Mouse (Mus musculus) heart, postnatal 4 days (tissue): ENCODE measurements around the gene Hook2. TPM values are rescaled to one million over a fixed set of nuclear protein-coding genes. Genes with fewer than 3 reads are reported as not detected.

Source experiments
- DNase-seq: peaks from one replicate; pipeline ENCODE4 v3.0.0; 2021
- total RNA-seq, 2 experiments: library from RNA; stranded (reverse); gene quantifications; 2 replicates each; pipeline ENCODE4 v1.2.3; 2021

Hook2 gene
- total RNA-seq, 2 experiments from 2014 or later: 2.2 to 2.6 TPM

DNA sequence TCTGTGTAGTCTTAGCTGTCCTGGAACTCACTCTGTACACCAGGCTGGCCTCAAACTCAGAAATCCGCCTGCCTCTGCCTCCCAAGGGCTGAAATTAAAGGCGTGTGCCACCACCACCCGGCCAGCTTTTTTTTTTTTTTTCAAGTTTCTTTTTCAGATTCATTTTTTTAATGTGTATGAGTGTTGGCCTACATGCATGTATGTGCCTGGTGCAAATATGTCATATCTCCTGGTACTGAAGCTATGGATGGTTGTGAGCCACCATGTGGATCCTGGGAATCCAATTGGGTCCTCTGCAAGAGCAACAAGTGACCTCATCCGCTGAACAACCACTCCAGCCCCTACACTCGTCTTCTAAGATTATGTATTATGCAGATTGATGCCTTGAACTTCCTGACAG, 3.0 kb upstream of the Hook2 start:
- no peak for DNase-seq

DNA sequence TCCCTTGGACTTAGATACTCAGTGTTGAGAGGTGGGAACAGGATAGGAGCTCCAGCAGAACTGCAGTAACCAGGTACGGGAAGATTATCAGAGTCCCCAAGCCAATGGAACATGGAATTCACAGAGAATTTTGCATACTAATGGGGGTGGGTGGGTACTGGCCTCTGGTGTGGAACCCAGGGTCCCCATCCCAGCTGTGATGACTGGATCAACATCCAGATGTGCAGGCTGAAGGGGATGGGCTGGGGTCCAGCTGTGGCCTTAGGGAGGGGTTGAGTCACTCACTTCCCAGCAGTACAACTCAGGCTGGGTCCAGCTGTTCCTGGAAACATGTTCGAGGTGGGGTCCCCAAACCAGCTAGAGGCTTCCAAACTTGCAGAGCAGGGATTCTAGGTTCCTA, 2.5 kb upstream of the Hook2 start:
- peak; percentile 65 for DNase-seq

DNA sequence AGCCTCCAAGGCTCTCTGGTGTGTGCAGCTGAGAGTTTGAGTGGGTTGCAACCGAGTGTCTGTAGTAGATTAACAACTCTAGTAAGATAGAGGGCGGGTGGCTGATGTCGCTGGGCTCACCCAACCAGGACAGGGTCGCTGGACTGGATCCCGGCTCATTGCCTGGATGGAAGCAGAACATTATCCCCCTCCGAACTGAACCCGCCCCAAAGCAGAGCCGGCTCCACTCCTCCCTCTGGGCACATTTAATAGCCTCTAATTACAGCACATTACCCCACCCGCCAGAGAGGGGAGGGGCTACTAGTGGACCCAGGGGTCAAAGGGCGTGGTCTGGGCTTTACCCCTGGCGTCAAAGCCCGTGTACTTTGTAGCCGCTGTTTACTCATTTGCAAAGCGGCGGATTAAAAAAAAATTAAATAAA, 1.1 kb upstream of the Hook2 start:
- peak; percentile 57 for DNase-seq

DNA sequence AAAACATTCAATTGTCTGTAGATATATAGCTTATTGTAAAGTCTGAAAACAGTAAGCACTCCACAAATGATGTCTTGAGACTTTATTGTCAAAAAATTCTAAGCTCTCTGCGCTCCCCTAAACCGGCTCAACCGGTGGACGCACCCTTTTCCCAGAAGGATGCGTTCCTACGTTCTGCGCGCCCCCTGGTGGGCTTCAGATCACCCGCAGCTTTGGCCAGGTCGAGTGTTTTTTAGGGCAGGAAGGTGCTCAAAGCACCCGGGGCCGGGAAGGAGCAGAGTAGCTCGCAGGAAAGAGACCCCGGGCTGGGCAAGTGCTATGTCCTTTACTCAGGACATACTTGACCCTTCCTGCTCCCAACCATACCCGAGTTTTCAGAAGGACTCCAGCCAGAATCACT, 593 bp upstream of the Hook2 start:
- peak; percentile 97 for DNase-seq

DNA sequence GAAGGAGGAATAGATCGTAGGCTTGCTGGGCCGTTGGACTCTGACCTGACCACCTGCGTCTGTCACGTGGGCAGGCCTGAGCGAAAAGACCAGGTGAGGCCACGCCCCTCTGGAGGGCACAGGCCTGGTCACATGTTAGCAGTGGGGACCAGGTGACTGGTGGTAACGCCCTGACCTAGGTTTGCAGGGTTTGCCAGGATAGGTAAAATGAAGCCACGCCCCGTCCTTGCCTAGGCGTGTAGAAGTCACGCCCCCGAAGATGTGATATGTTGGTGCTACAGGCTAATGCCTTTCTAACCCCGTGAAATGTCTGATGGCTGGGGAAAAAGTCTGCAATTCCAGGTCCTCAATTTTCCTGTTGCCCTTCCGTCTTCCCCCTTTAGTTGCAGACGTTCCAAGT, 433 bp downstream of the Hook2 start:
- peak; percentile 42 for DNase-seq

DNA sequence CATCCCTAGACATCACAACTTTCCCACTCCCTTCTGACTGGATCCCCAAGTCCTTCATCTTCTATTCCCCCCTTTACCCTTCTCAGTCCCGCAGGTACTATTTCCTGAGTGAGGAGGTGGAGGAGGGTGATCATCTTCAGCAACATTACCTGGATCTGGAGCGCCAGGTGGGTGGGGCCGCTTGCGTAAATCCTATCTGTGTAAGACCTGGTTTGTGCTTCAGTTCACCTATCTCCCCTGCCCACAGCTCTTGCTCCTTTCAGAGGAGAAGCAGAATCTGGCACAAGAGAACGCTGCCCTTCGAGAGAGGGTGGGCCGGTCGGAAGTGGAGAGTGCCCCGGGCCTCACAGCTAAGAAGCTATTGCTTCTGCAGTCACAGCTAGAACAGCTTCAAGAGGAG, 4.0 kb downstream of the Hook2 start:
- no peak for DNase-seq

DNA sequence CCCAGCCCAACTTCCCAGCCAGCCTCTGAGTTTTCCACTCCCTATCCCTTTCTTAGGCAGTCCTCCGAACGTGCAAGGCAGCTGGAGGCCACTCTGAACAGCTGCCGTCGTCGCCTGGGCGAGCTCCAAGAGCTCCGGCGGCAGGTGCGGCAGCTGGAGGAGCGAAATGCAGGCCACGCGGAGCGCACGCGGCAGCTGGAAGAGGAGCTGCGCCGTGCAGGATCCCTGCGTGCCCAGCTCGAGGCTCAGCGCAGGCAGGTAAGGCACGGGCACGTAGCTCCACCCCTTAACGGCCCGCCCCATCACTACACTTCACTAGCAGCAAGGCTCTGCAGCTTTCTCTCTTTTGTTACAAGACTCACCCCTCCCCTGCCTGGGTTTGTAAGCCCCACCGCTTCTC, 5.3 kb downstream of the Hook2 start:
- DNase-seq: no peak

DNA sequence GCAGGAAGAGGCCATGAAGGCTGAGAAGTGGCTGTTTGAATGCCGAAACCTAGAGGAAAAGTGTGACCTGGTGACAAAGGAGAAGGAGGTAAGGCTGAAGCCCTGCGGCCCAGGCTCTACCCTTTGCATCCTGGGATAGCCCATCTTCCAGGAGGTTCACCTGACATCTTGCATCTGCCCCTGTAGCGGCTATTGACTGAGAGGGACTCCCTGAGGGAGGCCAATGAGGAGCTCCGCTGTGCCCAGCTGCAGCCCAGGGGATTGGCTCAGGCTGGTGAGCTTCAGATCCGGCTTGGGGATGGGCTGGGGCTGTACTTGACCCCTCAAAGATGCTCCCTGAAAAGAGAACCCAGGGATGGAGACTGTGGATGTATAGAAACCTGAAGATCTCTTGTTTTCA, 6.6 kb downstream of the Hook2 start:
- DNase-seq: no peak

DNA sequence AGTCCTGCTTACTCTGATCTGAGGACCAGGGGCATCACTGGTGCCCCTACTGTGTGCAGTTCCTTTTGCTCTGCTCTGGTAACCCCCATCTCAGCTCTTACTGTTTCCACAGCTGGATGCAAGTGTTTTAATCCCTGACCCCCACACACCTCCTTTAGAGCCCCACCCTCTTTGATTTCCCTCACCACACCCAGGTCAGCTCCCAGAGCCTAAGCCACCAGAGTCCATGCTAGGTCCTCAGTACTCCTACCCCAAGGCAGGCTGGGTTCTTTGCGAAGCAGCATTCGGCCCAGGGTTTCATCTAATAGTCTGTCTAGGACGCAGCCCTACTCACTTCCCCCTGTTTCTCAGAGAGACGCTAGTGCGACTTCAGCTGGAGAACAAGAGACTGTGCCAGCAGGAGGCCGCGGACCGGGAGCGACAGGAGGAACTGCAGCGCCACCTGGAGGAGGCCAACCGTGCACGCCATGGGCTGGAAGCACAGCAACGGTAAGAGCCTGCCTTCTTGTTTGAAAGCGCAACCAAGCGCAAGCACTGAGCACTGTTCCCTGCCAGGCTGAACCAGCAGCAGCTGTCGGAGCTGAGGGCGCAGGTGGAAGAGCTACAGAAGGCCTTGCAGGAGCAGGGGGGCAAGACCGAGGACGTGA, 7.4 kb downstream of the Hook2 start:
- peak; percentile 94 for DNase-seq

DNA sequence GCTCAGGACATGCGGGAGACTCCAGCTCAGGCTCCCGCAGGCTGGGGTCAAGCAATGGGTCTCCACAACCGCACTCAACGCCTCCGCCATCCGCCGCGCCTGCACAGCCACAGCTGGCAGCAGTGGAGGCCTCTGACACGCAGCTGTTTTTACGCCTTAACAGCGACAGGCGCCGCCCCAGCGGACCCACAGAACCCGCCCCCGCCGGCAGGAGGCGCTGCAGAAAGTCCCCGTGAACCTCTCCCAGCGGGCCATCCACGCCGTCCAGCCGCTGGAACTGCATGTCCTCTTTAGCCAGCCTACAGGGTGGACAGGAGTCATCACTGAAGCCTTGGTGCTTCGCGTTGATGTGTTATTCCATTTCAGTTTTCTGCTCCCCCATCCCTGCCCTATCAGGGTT, 17.3 kb downstream of the Hook2 start:
- DNase-seq: peak; percentile 66

DNA sequence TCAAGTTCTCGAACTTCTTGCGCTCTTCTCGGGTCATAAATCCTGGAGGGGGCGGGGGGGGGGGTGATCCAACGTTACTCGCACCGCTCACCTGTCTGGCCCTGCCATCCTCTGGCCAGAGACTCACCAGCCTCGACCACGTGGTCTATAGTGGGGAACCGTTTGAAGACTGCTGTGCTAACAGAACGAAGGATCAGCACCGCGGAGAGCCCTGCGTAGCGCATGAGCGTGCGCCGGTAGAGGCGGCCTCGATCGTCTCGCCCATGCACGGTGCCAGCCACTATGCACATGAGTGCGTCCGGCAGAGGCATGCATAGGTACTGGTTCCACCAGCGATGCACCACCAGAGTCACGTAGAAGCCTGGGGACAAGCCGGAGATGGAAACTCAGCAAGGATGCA, 20.8 kb downstream of the Hook2 start:
- DNase-seq: no peak

DNA sequence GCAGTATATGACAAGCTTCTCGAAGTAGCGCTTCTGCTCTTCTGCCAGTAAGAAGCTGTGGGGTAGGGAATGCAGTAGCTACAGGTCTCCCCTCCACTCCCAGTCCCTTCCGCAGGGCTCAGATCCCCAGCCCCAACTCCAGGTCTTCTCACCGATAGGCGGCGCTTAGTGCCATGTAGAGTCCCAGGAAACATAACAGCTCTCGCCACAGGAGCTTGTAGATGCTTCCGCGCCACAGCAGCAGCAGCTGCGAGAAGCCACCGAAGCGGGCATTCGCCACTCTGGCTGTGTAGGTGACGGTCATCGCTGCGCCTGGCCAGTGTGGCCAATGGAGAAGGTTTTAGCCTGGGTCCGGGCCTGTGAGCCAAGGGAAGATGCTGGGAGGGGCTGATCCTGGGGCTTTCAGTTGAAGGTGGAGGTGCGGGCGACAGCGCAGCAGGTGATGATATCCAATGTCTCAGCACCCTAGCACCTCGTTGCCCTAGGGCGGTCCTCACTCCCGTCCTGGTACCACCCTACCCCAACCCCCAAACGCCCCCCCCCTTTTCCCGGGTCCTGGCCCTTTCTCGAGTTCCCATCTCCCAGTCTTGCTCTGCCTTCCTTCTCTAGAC, 22.9 kb downstream of the Hook2 start:
- DNase-seq: peak; percentile 75

DNA sequence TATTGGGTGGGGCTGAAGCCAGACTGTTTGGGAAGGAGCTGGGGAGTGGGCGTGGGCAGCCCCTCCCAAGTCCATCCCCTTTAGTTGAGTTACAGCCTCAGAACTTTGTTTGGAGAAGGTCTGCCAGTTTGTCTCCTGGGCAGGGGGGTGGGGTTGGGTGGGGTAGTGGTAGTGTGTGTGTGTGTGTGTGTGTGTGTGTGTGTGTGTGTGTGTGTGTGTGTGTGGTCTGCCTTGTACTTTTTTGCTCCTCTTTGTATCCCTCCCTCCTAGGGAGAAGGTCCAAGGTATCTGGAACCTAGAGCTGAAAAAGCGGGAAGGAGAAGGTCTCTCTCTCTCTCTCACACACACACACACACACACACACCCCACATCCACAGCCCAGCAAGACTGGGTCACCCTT, 24.0 kb downstream of the Hook2 start, which contains the start of gene Best2:
Gene Best2, minus strand, starts transcription at position 101 of the 400 bp plus-strand sequence.
- DNase-seq: no peak

DNA sequence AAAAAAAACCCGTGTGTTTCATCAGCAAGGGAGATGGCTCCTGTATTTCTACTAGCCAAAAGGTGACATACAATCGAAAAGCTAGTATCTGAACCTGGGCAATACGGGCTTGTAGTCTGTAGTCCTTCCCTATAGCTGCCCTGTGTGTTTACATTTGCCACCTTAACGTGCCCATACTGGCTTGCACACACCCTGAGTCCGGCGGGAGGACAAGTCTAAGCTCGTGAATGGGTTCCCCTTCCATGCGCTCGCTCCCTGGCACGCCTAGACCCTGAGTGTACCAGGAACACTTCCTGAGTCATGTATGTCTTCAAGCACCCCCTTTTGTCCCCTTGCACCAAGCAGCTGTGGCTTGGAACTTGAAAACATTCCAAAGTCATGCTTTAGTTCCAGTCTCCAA, 26.3 kb downstream of the Hook2 start:
- DNase-seq: no peak

DNA sequence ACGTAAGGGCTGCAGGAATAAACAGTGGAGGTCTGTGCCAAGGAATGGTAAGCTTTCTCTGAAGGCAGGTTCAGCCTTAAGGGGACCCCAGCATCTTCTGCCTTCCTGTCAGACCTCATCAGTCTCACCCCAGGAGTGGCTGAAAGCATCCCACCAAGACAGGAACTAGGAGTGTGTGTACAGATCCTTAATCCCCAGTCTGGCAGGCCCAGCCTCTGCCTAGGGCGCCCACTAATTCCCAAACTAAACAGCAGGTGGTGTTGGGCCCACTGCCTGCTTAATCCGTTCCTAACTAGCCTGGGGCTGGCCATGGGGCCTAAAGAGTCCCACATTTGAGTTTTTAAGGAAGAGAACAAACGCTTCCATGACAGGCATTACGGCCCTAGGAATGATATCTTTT, 26.8 kb downstream of the Hook2 start:
- DNase-seq: no peak

DNA sequence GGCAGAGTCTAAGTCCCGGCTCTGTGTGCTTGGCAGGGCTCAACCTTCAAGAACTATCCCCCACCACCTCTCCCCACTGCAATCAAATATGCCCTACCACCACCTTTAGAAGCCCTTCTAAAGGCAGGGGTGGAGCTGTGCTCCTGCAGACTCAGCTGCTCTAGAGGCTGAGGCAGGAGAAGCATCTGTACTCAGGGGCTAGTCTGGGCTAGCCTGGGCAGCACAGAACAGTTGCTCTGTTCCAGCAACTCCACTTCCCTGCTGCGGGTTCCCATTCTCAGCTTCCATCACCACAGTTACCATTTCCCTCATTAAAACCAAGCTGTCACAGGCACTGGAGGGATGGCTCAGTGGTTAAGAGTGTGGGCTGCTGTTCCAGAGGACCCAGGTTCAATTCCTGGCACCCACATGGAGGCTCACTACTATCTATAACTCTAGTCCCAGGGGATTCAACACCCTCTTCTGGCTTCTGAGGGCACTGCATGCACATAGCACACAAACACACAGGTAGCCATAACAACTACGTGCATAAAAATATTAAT, 31.2 kb downstream of the Hook2 start:
- DNase-seq: no peak

DNA sequence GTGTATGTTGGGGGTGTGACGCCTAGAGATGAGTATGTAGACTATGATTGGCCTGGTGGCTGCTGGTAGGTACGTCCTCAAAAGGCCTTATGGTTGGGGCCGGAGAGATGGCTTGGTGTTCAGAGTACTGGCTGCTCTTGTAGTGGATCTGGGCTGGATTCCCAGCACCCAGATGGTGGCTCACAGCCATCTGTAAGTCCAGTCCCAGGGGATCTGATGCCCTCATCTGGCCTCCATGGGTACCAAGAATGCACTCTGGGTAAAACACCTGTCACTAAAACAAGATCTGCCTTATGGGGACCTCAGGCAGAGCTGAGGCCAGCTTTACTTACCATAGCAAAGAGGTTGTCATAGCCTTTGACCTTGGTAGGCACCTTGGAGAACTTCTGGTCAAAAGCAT, 33.4 kb downstream of the Hook2 start:
- DNase-seq: no peak

DNA sequence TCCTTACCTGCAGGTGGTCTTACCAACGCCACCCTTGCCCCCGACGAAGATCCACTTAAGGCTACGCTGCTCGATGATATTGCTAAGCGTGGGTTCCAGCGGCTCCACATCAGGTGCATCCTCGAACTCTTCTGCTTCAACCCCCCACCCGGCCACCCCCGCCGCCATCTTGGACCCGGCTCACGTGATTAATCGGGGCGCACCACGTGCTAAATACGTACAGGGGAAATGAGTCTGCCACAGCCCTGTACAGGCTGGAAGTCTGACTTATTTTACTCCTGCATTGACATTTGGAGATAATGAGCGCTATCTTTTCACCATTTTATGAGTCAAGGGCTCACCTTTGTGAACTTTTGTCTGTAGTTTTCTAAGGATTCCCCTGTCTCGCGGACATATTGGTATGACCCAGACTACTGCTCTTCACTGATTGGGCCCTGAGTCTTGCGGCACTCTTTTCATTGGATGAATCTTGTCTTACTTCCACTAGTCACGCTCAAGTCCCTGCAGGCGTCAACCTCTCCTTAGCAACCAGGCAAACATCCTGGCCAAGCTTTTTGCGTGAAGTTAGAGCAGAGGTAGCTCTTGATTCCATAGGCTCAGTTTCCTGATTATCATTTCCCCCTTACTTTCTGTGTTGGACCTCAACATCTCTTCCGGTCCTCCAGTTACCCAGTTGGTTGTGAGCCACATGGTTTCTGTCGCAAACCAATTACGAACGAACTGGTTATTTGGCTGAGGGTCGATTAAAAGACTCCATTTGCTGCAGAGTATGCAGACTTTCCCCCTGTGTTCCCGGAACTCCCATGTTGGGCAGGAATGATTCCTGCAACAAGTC, 34.9 kb downstream of the Hook2 start, which contains the start of gene Asna1:
Gene Asna1, minus strand, starts transcription at position 184 of the 835 bp plus-strand sequence.
- DNase-seq: peak; percentile 85

DNA sequence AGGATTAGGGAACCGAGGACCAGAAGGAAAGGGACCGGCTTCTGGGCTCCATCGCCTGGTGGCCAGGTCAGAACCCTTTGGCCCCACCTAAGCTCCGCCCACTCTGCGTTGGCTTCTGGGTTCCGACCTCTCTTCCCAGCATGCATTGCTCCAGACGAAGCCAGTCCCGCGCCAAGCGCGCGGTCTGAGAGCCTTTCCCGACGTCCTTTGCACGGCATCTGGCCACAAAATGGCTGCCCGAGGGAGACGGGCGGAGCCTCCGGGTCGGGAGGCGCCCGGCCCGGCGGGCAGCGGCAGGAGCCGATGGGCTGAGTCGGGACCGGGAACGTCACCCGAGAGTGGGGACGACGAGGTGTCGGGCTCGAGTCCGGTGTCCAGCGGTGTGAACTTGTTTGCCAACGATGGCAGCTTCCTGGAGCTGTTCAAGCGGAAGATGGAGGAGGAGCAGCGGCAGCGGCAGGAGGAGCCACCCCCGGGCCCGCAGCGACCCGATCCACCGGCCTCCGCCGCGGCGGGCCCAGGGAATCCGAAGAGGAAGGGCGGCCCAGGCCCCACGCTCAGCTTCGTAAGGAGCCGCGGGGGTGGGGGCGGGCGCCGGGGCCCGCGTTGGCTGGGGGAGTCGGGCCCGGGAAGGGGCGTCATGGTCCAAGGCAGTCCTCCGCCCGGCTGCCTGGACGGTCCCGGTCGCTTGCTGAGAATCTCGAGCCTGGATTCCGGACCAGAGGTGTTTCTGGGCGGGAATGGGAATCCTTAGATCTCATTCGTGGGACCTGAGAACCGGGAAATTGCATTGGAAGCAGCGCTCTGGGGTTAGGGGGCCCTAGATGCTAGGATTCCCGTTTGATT, 36.5 kb downstream of the Hook2 start, which contains the start of gene Trir:
Gene Trir, plus strand, starts transcription at position 154 of the 846 bp plus-strand sequence.
- peak; percentile 98 for DNase-seq

DNA sequence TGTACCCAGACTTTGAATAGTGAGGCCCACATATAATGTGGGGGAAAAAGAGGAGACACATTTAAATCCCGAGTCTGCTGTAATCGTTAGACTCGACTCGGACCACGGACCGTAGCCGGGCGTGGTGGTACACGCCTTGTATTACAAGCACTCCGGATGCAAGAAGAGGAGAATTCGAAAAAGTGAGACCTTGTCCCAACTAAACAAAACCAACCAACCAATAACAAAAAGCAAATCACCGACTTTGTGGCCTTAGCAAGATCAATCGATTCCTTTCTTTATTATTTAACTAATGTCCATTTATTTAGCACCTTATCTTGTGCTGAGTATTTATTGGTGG, 37.1 kb downstream of the Hook2 start:
- DNase-seq: no peak

DNA sequence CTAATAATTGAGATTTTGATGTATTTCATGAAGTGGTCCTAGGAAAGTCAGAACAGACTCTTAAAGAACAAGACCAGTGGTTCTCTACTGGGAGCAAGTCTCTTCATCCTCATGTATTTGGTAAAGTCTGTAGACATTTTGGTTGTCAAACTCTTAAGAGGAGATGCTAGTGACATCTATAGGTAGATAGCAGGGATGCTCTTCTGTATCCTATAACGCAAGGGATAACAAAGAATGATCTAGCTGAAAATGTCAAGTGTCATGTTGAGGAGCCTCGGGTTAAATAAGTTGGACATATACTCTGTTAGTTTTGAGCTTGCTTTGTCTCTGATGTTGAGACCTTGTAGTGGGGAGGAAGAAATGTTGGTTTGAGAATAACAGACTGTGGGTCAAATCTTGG, 37.5 kb downstream of the Hook2 start:
- DNase-seq: no peak

DNA sequence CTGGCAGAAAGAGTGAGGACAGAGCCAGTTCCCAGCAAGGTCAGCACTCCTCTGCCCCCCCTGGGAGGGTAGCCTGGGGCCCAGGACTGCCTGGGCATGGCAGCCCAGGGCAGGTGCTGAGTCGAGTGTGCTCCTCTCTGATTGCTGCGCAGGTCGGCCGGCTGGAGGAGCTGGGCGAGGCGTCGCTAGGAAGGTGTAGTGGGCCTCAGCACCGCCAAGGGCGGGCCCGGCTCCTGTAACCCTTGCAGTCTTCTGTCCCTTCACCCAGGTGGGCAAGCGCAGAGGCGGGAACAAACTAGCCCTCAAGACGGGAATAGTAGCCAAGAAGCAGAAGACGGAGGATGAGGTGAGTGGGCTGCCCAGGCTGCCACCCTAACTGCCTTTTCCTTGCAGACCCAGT, 38.9 kb downstream of the Hook2 start:
- DNase-seq: no peak
